Mouse (Mus musculus): Measurements from ENCODE around the gene Zfp597. TPM values are rescaled to one million over a fixed set of nuclear protein-coding genes. Genes with fewer than 3 reads are reported as not detected.

Zfp597 gene
- total RNA-seq, 2 experiments from 2014 or later: 20.6 to 22.9 TPM

Small RNAs within 50 kb of the gene (microRNA-seq; reads per million reads assigned to microRNA genes)
- 0 reads per million in 2 experiments for gene Gm23493

Other genes with a start within 250 kb of the Zfp597 start
- gene Mefv, start 166.5 kb downstream of the Zfp597 start, total RNA-seq (2021): not detected
- gene Zfp263, start 140.5 kb downstream of the Zfp597 start, total RNA-seq (2021): 10 to 100 TPM; 18.6 to 19.6 TPM
- not detected for gene Olfr15, start 53.7 kb downstream of the Zfp597 start, total RNA-seq (2021)
- gene Zfp174, start 37.3 kb downstream of the Zfp597 start, total RNA-seq (2021): 1 to 10 TPM; 4.3 to 4.7 TPM
- 10 to 100 TPM; 86.7 to 91.4 TPM for gene Naa60, start 12.2 kb downstream of the Zfp597 start, total RNA-seq (2021)
- gene Gm20695, start 87 bp upstream of the Zfp597 start, total RNA-seq (2021): not detected
- 1 to 10 TPM; 5.9 to 7.2 TPM for gene 1700037C18Rik, start 24.1 kb upstream of the Zfp597 start, total RNA-seq (2021)
- 10 to 100 TPM; 28.5 to 31.6 TPM for gene Cluap1, start 24.2 kb upstream of the Zfp597 start, total RNA-seq (2021)
- 1 to 10 TPM; 1.6 to 1.8 TPM for gene Nlrc3, start 92.1 kb upstream of the Zfp597 start, total RNA-seq (2021)
- 10 to 100 TPM; 40.0 to 46.8 TPM for gene Slx4, start 119.2 kb upstream of the Zfp597 start, total RNA-seq (2021)
- not detected for gene Dnase1, start 152.4 kb upstream of the Zfp597 start, total RNA-seq (2021)
- 10 to 100 TPM; 67.5 to 74.0 TPM for gene Trap1, start 193.3 kb upstream of the Zfp597 start, total RNA-seq (2021)